Mouse (Mus musculus): ENCODE results near the gene Tfpt. TPM values are rescaled to one million over a fixed set of nuclear protein-coding genes. Genes with fewer than 3 reads are reported as not detected.

Gene Tfpt
- polyA plus RNA-seq (2015; fragmentation: Nextera tagmentation; extraction: Ambion mirVana), result 11.3 and 12.6 TPM in 2 replicates

GRCm38 (mm10) chr7:3629543-3630477 is at the start of gene Tfpt, which contains the start of gene Prpf31:
Gene Tfpt, minus strand, starts transcription at chr7:3629929.
Gene Prpf31, plus strand, starts transcription at chr7:3629985.

GRCm38 (mm10) chr7:3677342-3677741 is 47.6 kb upstream of the Tfpt start, which contains the start of gene Tmc4:
Gene Tmc4, minus strand, starts transcription at chr7:3677553.

GRCm38 (mm10) chr7:3665215-3666114 is 35.7 kb upstream of the Tfpt start, which contains the start of gene Leng1:
Gene Leng1, minus strand, starts transcription at chr7:3665840.

GRCm38 (mm10) chr7:3644672-3645487 is 15.2 kb upstream of the Tfpt start, which contains the start of gene Cnot3:
Gene Cnot3, plus strand, starts transcription at chr7:3645268.

GRCm38 (mm10) chr7:3617242-3617995 is 12.3 kb downstream of the Tfpt start, which contains the start of gene Ndufa3:
Gene Ndufa3, plus strand, starts transcription at chr7:3617373.

GRCm38 (mm10) chr7:3616057-3616388 is 13.7 kb downstream of the Tfpt start, which contains the start of gene Oscar:
Gene Oscar, minus strand, starts transcription at chr7:3616157.

Small RNA genes lying within 50 kb of the gene (microRNA-seq; reads per million reads assigned to microRNA genes)
- gene Gm25100 (not detected), gene Mir3572 (3.4 reads per million, percentile 3 among the genes with 10 or more reads in this experiment)

Other genes starting within 250 kb of the Tfpt start
- gene Cacng8, start 239.2 kb downstream of the Tfpt start, polyA plus RNA-seq (2015; fragmentation: Nextera tagmentation; extraction: Ambion mirVana), result 0.33 TPM in 1 of 2 replicates, not detected in the other
- gene Cacng6, start 205.7 kb downstream of the Tfpt start, polyA plus RNA-seq (2015; fragmentation: Nextera tagmentation; extraction: Ambion mirVana), result not detected in 2 replicates
- 0.13 and 0.40 TPM in 2 replicates for gene Tarm1, start 127.3 kb downstream of the Tfpt start, polyA plus RNA-seq (2015; fragmentation: Nextera tagmentation; extraction: Ambion mirVana)
- not detected in 2 replicates for gene Oscar, start 13.8 kb downstream of the Tfpt start, polyA plus RNA-seq (2015; fragmentation: Nextera tagmentation; extraction: Ambion mirVana)
- gene Ndufa3, start 12.6 kb downstream of the Tfpt start, polyA plus RNA-seq (2015; fragmentation: Nextera tagmentation; extraction: Ambion mirVana), result 504 and 592 TPM in 2 replicates
- gene Prpf31, start 56 bp upstream of the Tfpt start, polyA plus RNA-seq (2015; fragmentation: Nextera tagmentation; extraction: Ambion mirVana), result 43.3 and 43.9 TPM in 2 replicates
- 22.0 and 22.5 TPM in 2 replicates for gene Cnot3, start 15.3 kb upstream of the Tfpt start, polyA plus RNA-seq (2015; fragmentation: Nextera tagmentation; extraction: Ambion mirVana)
- gene Leng1, start 35.9 kb upstream of the Tfpt start, polyA plus RNA-seq (2015; fragmentation: Nextera tagmentation; extraction: Ambion mirVana), result 14.5 and 16.8 TPM in 2 replicates
- 43.7 and 43.8 TPM in 2 replicates for gene Tmc4, start 47.6 kb upstream of the Tfpt start, polyA plus RNA-seq (2015; fragmentation: Nextera tagmentation; extraction: Ambion mirVana)
- gene Tsen34, start 62.9 kb upstream of the Tfpt start, polyA plus RNA-seq (2015; fragmentation: Nextera tagmentation; extraction: Ambion mirVana), result 159 and 166 TPM in 2 replicates
- 32.8 and 37.9 TPM in 2 replicates for gene Mboat7, start 63.6 kb upstream of the Tfpt start, polyA plus RNA-seq (2015; fragmentation: Nextera tagmentation; extraction: Ambion mirVana)
- 952 and 1,003 TPM in 2 replicates for gene Rps9, start 74.1 kb upstream of the Tfpt start, polyA plus RNA-seq (2015; fragmentation: Nextera tagmentation; extraction: Ambion mirVana)
- 2.0 and 4.9 TPM in 2 replicates for gene Pirb, start 90.5 kb upstream of the Tfpt start, polyA plus RNA-seq (2015; fragmentation: Nextera tagmentation; extraction: Ambion mirVana)
- gene Gm15448, start 195.8 kb upstream of the Tfpt start, polyA plus RNA-seq (2015; fragmentation: Nextera tagmentation; extraction: Ambion mirVana), result not detected in 2 replicates
- 0.53 and 0.67 TPM in 2 replicates for gene Pira2, start 215.1 kb upstream of the Tfpt start, polyA plus RNA-seq (2015; fragmentation: Nextera tagmentation; extraction: Ambion mirVana)

Data from urinary bladder, postnatal 0 days (tissue).